Mouse (Mus musculus): ENCODE data around the gene Plpp7.

Plpp7 gene

DNA sequence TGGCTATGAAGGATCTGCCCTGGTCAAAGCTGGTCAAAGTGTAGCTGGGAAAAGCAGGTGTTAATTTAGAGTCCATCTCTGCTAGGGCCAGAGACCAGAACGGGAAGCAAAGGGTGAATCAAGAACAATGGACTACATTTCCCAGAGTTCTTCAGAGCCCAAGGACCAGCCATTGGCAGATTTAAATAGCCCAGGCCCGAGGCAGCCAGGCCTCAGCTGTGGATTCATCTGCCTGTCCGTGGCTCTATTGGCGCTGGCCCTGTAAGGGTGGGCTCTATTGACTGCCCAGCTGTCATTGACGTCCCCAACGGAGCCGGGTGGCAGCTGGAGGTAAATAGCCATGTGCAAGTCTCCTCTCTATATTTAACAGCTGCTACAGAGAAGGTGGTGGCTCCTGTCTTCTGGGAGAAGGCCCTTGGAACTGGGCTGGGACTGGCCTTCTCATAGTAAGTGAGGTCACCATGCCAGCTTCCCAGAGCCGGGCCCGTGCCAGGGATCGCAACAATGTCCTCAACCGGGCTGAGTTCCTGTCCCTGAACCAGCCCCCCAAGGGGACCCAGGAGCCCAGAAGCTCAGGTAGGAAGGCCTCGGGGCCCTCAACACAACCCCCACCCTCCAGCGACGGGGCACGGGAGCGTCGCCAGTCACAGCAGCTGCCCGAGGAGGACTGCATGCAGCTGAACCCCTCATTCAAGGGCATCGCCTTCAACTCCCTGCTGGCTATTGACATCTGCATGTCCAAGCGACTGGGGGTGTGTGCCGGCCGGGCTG is at the start of gene Plpp7:
Gene Plpp7 (plus strand): TSS at position 178 of the 771 bp plus-strand sequence.
- peak; percentile 72 for DNase-seq

DNA sequence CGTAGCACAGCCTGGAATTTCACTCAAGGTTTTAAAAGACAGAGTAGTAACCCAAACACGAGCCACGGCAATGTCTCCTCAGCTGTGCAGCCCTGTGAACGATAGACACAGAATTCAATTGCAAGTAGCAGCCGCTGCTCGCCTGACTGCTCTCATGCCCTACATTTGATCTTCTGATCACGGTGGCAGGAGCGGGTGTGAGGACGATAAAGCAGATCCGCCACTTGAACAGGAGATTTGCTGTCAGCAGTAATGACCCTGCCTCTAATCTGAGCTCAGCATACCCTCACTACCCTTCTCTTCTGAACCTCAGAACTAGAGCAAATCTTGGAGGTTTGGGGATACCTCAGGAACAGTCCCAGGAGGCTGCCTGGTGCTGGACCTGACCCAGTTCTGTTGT is 49.3 kb upstream of the Plpp7 start:
- no peak for DNase-seq

DNA sequence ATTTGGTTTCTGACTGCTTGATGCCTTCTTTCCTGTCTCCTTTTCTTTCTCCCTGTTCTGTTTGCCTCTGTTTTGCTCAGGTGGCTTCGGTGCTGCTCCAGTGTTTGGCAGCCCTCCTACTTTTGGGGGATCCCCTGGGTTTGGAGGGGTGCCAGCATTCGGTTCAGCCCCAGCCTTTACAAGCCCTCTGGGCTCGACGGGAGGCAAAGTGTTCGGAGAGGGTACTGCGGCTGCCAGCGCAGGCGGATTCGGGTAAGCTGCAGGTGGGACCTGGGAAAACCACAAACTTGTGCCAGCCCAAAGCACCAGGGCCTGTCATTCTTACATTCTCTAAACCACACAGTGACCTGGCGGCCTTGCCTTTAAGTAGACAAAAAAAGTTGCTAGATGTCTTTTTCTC is 48.0 kb upstream of the Plpp7 start:
- no peak for DNase-seq

DNA sequence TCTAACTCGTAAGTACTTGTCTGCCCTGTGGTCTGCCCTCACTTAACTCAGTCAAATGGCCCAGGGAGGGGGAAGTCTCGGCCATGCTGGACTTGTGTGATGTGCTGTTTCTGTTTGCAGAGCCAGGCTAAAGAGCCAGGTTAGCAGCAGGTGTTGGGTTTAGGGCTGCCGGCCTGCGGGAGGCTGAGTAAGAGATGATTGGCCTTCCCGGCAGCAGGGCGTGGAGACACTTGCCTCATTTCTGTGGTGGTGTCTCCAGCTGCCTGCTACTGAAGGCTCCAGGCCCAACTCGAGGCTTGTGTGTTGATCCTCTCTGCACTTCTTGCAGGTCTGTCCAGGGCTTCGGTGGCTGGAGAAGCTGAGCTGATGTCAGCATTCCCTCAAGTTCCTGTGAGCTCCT is 43.5 kb upstream of the Plpp7 start:
- no peak for DNase-seq

DNA sequence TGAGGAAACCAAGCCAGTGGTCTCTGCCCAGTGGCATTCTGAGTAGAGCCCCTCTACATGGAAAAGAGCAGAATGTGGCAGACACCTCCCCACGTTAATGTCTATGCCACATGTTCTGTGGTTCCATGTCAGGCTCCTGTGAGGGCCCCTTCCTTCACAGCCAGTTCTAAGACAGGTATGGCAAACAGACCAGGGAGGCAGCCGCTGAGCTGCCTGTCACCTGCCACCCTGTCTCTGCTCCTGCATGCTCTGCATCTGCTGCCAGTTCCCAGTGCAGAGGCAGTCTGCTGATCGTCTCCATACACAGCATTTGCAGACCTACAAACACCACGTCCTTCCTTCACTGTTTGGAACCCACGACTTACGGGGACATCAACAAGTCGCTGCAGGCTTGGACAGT is 42.9 kb upstream of the Plpp7 start:
- DNase-seq, result no peak

DNA sequence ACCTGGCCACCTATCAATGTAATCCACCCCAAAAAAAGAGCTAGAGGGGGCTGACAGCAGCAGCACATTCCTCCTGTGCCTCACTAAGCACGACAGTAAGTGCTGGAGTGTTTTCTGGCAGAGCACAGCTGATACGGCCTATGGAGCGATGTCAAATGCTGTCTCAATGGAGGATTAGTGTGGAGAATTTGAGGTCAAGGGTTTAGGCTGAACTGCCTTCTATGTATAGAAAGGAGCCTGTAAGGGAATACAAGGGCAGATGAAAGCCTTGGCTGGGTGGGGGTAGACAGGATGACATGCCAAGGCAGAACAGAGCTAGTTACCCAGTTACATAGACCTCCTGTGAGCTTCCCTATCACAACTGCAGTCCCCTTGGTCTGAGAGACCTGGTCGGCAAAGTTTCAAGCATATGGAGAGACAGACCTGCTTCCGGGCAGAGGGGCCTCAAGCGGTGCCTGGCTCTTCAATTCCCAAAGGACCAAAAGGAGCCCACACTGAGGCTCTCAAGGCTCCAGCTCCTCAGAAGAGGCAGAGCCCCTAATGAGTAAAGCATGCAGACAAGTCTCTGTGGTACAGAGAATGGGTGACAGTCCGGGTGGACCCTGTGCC is 39.9 kb upstream of the Plpp7 start:
- no peak for DNase-seq

DNA sequence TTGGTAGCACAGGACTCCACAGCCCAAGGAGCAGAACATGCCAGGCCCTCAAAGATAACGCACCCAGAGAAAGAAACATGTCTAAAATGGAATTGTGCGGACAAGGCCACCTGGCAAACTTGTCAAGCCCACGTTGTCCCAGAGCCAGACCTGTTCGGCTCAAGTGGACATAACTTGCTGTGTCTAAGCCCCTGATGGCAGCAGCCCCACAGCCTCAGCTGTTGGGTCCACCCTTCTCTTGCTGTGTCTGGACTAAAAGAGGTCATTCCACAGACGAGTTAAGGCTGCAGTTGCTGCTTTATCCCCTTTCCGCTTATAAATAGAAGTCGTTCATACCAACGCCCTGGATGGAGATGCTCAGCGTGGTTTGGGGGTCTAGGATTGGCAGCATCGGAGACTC is 38.8 kb upstream of the Plpp7 start:
- no peak for DNase-seq

DNA sequence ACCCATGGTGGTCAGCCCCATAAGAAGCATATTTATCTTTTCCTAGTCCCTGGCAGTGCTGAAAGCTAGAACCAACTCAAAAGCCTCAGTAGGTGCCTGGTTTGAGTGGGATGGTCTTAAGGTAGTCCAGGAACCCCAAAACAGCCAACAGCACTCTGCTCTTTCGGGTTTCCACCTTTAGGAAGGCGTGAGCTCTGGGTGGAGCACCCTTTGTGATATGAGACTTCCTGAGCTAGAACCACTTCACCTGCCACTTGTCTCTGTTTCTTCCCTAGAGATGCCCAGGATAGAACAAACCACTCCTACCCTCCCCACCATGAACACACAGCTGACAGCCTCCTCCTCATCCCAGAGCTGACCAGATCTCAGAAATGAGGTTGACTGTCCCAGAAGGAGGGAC is 38.0 kb upstream of the Plpp7 start:
- no peak for DNase-seq

DNA sequence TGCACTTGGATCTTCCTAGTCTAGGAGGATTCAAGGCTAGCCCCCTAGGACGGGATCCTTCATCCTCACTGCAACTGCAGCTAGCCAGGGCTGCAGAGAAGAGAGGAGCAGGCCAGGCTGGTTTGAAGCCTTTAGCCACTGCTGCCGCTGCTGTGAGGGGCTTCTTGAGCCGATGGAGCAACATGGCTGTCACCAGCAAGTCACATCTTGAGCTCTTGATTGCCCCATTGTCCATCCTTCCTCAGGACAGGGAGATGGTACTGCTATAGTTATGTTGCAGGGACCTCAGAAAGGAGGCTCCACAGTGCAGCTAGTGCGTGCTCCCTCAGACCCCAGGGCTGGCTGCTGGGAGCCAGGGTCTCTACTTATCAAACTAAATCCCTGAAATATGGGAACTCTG is 37.5 kb upstream of the Plpp7 start:
- no peak for DNase-seq

DNA sequence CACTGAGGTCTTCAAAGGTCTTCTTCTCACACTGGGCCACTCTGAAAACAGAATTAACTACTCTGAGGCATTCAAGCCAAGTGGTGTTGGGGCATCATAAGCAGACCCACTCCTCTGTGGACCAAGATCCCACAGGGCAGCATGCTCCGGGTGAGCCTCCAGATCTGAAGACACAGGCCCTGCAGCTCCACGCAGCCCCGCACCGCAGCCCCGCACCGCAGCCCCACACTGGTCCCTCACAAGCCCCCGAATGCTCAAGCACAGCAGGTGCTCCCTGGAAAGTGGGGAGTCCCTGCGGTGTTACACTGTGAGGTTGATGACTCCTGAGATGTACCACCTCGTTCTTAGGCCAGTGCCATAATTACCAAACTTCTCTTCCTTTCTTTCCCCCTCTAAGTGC is 37.1 kb upstream of the Plpp7 start:
- no peak for DNase-seq

DNA sequence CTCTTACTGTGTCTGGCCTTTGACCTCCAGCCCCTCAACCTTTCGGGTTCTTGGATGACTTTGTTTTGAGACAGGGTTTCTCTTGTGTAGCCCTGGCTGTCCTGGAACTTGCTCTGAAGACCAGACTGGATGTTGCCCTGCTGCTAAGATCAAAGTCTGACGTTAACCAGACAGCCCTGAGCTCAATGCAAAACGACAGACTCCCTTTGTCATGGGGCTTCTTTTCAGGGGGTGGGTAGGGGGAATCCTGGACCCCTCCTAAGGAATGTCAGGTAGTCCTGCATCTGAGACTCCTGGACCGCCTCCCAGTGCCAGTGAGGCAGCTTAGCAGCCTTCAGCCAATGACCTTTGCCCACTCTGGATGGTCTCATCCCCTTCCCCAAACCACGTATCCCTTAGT is 36.6 kb upstream of the Plpp7 start:
- no peak for DNase-seq

DNA sequence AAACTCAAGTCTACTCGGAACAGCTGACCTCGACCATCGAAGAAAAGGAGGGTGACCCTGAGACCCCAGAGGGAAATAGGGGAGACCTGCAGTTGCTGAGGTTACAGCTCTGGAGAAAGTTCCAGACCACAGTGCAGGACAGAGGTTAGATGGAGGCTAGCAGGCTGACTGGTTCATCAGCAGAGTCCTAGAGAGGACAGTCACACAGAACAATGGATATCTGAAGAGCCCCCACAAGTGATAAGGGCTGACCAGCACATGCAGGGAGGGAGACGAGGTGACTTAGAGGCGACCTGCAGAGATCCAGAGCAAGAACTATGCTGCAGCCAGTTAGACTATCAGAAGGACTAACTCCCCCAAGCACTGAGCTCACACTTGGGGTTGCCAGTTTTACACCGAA is 35.7 kb upstream of the Plpp7 start:
- DNase-seq, result no peak

DNA sequence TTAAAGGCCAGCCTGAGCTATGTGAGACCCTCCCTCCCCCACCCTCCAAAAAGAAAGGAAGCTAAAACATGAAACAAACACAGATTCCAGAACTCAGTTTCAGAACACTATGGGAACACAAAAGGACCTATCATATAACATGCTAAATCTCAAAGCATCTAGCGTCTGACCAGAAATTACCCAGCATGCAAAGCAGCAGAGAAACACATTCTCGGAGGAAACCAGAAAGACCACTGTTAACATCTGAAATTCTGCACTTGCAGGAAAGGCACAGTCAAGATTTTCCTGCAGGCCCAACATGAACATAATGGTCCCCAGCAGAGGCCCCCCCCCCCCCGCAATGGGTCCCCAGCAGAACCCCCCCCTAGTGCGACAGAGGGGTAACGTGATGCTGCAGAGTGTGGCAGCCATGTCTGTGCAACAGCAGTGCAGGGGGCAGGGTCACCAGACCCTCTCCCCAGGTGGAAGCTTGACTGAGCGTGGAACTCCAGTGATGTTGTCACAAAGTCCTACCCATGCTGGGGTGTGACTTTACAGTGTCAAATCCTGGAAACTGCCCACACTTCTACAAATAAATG is 35.0 kb upstream of the Plpp7 start:
- no peak for DNase-seq

DNA sequence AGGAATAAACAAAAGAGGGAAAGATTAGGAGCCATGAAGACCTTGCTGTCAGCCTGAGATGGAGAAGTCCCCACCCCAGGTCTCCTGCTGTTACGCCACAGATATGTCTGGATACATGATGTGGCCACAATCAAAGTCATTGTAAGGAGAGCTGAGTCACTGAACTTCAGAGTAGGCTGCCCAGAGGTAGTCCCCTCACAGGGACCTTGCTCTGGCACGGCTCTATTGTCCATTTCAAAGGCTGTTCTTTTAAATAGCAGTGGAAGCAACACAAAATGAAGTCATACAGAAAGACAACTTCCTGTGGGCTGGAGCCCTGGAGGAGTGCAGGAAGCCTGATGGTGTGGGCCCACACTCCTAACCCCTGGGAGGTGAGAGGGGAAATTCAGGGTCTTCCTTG is 34.1 kb upstream of the Plpp7 start:
- DNase-seq, result no peak

DNA sequence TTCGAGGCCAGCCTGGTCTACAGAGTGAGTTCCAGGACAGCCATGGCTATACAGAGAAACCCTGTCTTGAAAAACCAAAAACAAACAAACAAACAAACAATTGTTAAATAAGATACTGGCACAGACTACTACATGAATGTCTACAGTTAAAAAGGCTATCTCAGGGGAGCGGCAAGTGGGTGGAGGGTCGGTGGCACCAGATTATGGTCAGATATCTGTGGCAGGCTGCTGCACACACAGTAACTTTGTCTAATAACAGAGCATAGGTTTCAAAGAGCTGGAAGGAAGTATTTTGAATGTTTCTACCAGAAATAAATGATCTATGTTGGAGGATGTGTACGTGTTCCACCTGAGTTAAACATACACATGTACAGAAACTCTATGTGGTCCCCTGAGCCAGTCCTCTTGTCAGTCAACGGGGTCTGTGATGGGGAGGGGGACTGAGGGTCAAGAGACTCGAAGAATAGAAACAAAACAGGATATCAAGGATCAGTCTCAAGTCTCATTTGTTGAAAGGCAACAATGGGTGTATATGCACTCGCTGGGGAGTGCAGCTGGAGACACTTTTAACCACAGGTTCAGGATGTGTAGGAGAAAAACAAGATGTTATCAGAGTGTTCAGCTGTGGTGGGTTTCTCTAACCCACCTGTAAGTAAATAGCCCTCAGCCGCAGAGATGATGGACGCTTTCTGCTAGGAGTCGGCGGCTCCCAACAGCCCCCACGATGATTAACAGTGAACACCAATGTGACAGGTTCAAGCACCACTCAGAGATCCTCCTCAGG is 33.4 kb upstream of the Plpp7 start:
- no peak for DNase-seq

DNA sequence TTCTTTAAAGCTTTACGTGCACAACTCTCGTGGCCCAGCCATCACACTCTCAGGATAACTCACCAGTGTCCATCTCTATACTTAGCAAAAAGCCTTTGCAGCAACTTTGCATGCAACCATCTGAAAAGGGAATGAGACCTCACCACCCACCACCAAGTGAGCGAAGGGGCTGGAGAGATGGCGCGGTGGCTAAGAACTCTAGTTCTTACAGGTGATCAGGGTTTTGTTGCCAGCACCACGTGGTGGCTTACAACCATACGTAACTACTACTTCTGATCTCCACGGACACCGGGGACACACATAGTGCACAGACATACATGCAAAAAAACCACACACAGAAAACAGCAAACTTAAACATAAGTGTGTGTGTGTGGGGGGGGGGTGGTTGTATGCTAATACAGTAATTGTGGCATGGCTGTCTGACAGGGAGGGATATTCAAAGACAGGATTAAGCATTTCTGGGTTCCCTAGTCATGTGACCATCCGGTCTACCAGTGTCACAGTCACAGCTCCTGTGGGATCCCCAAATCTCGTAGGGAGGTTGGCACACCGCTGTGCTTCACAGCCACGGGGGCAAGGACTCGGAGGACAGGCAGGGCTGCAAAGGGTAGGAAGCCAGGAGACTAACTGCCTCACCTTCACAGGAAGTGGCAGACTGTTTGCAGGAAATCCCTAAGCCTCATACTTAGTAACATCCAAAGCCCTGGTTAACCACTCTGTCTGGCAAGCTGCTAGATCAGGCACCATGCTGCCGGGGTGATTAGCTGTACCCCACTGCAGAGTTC is 32.5 kb upstream of the Plpp7 start:
- no peak for DNase-seq

DNA sequence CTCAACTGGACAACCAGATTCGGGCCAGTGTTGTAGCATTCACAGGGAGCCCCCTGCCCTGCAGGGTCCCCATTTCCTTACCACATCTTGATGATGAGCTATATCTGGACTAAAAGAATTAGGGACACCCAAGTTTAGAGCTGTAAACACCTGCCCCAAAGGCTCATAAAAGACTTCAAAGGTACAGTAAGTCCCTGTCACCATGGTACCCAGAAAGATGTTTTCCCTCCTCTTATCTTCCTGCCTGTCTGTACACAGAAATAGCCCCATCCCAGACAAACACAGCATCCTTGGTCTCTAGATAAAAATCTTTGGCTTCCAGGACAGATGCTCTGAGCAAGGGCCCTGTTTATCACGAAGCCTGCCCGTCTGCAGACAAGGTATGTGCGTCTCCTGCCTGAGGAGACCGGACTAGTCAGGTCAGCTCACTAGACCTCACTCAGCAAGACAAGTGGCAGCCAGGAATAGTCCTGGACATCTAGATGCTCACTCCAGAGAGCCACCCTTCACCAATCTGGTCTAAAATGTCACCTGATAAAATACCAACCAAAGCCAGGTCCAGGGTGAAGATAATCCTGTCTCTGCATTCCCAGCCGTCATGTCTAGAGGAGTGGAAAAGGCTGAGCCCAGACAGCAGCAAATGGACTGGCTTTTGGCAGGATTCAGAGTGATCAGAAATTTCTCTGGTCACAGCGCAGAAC is 31.7 kb upstream of the Plpp7 start:
- no peak for DNase-seq

DNA sequence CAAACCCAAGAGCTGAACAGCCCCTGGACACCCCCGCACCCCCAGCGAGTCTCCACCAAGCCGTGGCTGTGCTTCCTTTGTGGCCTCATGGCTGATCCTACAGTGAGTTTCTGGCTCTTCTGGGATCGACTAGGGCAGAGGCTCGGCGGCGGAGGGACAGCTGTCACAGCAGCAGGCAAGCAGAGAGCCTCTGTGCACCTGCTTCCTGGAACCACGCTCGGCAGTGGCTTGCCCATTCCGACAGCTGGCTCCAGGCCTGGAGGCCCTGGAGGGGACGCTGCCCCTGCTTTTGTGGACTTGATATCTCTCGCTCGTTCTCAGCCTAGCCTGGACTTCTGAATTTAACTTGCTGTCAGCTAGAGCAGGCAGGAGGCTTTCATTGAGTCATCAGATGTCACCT is 30.4 kb upstream of the Plpp7 start:
- no peak for DNase-seq

DNA sequence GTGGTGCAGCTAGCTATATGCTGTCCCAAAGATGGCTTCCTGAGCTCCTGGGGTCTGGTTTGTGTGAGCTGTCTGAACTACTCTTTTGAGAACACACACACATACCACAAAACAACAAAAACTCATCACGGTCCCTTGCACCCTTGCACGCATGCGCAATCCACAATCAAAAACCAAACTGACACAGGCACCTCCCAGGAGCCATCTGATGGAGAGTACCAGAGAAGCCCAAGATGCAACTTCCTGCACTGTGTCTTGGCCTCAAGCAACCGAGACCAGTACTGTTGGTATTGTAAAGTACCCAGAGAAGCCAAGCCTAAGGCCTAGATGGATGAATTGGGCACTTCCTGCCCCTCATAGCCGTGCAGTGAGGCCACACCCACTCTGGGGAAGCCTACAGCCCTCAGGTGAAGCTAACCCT is 29.9 kb upstream of the Plpp7 start:
- no peak for DNase-seq

DNA sequence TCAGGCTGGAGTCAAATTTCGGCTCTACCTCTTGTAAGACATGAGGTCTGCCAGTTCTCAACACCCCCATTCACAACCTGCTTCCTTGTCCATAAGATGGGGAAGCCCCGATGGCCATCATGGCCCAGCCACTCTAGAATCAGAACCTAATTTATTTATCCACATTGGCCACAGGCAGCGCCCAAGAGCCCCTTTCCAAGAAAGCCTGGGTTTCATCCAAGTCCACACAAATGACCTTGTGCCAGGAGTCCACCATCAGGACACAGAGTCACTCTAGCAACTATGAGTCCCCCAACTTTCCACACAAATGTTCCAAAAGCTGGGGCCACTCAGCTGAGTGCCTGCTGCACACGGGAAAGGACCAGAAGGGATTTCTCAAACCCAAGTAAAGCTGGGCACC is 29.3 kb upstream of the Plpp7 start:
- DNase-seq, result no peak

DNA sequence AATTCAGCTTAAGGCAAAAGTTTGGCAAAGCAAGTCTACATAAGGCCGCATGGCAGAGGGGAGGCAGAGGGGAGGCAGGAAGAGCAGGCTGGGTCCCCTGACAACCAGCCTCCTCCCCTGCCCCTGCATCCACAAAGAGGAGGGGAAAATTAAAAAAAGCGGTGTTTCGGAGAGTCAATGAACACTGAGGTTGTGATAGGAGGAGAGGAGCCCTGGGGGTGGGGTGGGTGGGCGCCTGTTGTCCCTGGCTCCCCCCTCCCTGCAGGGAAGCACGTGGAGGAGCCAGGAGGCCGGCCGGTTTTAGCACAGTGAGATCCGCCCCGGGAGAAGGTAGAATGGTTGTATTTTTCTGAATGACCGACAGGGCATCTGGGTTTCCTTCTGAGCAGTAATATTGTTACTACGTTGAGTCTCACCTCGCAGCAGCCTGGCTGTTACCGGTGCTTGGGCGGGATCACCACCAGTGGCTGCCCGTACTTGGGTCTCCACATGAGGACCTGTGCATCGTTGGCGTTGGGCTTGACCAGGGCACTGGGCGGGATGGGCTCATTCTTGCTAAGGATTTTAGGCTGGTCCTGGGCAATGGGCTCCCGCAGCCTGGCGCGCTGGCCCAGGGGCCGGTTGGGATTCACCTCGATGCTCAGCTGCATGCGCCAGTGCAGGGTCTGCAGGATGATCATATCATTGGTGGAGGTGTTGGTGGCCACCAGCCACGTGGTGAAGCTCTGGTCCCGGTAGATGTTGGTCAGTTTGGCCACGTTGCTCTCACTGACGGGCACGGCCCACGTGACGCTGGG is 26.3 kb upstream of the Plpp7 start:
- no peak for DNase-seq

All from kidney, postnatal 10 days (tissue).